Mouse (Mus musculus) cerebellum, adult 2 months (tissue): ENCODE measurements at regions not wholly inside any gene's neighbourhood (a gene's known extent, or its start where the extent isn't known, plus 50 kb on each side); places are given as distances from the start of the nearest gene placed in this dataset.

ENCODE experiments used
- CTCF ChIP-seq: fragments of 200-500 bp; IDR thresholded peaks from 2 replicates; pipeline ENCODE4 v1.5.1; 2011; ENCODE audit warnings: low read depth, mild to moderate bottlenecking, control low read depth, low read length, moderate library complexity, borderline replicate concordance; ENCODE audit not compliant: insufficient read depth
- POLR2A ChIP-seq: fragments of 200-500 bp; IDR thresholded peaks from 2 replicates; pipeline ENCODE4 v1.6.1; 2011; ENCODE audit warnings: low read length, control low read depth, borderline replicate concordance; ENCODE audit not compliant: insufficient read depth

DNA sequence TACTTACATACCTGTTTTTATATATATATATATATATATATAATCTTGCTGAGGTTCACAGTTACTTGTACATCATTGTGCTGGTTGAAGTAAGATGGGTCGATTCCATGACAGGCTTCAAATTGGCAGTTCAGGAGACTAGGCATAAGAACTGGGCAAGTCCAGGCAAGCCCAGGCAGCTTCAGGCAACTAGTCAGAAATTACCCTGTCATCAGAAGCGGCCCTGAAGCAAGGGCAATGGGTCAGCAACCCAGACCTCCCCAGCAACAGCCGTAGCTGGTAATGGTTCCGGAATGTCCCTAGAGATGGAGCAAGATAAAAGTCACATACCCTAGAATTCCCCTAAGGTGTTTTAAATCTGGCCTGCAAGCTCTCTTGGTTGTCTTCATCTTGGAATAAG is 2088.0 kb downstream of the A830018L16Rik start:
- TF ChIP-seq CTCF = no peak
- no peak for TF ChIP-seq POLR2A
